Mouse (Mus musculus) lung, postnatal 14 days (tissue): ENCODE measurements around the gene Ush2a.

Source experiments
- DNase-seq: peaks from one replicate; pipeline ENCODE4 v3.0.0; 2021

The Ush2a gene

DNA sequence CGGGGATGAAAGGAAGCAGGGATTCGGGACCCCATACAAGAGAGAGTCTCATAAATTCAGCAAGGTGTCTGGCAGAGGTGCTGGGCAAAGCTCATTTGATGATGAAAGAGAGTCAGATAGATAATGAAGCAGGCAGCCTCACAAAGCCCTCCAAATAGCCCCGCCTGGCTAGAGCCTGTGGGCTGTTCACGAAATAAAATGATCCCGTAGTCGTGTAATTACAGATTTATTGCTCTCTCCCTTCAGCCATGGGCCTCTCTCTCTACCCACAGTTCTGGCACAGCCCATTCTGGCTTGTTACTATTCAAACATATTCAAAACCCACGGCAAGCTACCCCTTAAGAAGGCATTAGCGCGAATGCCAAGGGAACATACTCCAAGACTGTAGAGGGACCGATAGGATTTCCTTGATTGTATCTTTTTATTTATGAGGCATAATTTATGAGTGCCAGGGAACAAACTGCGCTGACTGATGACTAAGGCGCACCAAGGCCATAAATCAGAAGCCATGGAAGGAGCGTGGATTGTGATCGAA is 675.5 kb downstream of the Ush2a start:
- no peak for DNase-seq

- no peak for DNase-seq
Measured at GRCm38 (mm10) chr1:188945326-188945725, 683.5 kb downstream of the Ush2a start.

DNA sequence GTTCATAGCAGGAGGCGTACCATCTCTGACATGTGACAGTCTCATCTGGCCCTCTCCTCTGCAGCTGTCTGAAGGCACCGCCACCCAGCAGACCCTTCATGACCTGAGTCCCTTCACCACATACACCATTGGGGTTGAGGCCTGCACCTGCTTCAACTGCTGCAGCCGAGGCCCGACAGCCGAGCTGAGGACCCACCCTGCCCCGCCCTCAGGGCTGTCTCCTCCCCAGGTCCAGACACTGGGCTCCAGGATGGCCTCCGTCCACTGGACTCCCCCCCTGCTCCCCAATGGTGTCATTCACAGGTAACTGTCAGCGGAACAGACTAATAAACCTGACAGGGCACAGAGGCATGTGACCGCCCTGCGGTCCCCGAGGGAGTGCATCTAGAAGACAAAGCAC is 685.0 kb downstream of the Ush2a start:
- no peak for DNase-seq

DNA sequence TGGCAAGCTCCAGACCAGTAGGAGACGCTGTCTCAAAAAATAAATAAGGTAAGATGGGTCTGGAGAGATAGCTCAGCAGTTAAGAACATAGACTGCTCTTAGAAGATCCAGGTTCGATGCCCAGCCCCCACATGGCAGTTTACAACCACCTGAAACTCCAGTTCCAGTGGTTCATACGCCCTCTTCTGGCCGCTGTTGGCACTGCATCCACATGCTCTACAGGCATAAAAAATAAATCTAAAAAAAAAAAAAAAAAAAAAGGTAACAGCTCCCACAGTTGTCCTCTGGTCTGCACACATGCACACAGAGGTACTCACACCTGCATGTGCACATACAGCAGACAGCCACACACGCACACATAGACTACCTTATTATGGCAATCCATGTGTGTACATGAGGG is 686.0 kb downstream of the Ush2a start:
- DNase-seq, result peak; percentile 34

GRCm38 (mm10) chr1:188948276-188948675 is 686.5 kb downstream of the Ush2a start:
- DNase-seq, result peak; percentile 4

DNA sequence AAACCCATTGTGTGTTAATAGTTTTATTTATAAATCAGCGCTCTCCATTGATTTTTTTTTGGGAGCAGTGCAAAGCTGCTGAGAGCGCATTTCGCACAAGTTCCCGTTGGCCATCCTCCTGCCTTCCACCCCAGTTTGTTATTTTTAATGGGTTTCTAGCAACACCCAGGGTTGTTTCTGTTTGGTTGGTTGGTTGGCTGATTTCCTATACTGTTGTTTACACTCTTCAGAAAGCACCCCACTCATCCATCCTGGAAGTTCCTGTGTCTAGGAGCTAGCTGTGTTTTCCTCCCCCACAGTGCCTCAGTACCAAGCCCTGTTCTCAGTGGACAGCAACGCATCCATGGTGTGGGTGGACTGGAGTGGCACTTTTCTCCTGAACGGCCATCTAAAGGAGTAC is 689.3 kb downstream of the Ush2a start:
- no peak for DNase-seq

DNA sequence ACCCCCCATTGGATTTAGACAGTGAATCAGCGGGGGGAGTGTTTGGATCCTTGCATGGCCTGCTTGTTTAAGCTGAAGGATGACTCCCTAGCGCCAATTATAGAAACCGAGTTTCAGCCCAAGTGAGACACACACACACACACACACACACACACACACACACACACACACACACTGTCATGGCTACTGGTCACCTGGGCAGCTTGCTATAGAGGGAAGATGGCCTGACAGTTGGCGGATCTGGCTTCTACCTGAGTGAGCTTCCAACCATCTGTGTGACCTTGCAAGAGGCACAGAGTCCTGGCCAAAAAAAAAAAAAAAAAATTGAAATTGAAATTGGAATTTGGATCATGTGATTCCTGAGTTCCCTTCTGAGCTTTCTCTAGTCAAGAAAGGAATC is 690.7 kb downstream of the Ush2a start:
- DNase-seq, result no peak

- no peak for DNase-seq
Measured at GRCm38 (mm10) chr1:188973078-188973477, 711.3 kb downstream of the Ush2a start.

DNA sequence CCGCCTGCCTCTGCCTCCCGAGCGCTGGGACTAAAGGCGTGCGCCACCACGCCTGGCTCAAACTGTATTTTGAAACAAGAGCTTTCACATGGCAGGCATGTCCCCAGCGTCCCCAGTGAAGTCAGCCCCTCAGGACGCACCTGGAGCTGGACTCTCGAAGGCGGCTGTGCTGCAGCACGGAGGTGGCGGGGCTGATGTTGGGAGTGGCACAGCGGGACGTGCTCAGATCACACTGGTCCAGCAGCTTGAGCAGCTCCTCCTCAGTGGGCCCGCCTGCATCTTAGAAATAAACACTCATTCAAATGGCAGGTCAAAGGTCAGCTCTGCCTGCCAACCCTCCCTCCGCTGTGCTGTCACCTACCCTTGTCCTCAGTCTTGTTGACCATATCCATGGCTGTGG is 712.1 kb downstream of the Ush2a start:
- no peak for DNase-seq

GRCm38 (mm10) chr1:188980050-188980449 is 718.2 kb downstream of the Ush2a start:
- DNase-seq, result peak; percentile 64

GRCm38 (mm10) chr1:188993218-188993617 is 731.4 kb downstream of the Ush2a start:
- DNase-seq, result peak; percentile 57

GRCm38 (mm10) chr1:188997921-188998320 is 736.1 kb downstream of the Ush2a start:
- no peak for DNase-seq

- DNase-seq, result no peak
Measured at GRCm38 (mm10) chr1:188999981-189000380, 738.2 kb downstream of the Ush2a start.

- no peak for DNase-seq
Measured at GRCm38 (mm10) chr1:189001815-189002214, 740.0 kb downstream of the Ush2a start.

DNA sequence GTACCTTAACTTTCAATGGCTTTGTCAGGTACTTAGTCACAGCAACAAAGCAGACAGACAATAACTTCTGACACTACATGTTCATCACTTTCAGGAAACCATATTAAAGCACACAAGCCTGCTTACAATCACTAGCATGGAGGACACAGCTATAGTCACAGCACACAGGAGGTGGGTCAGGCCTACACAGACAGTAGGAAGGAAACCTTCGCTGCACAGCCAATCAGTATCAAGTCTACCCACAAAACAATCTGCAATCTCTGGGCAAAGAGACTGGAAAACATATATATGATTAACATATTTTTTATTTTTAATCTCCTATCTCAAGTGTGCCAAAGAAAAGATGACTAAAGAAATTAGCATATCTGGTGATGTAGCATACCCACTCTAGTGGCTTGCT is 743.0 kb downstream of the Ush2a start:
- no peak for DNase-seq

DNA sequence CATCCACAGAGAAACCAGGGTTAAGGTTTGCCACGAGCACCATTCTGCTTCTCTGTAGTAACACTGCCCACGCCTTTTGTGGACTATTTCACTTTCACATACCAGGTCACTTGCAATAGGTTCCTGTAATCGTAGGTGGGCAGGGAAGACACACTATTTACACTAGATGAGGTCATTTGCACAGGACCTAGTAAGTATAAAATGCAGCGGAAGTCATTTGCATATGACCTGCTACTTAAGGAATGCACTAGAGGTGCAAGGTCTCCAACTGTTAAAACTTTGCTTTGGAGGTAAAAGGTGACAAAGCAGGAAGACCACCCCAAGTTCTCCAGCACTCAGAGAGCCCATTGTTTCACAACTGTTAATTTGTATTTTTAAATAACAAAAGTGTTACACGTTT is 744.4 kb downstream of the Ush2a start:
- no peak for DNase-seq

DNA sequence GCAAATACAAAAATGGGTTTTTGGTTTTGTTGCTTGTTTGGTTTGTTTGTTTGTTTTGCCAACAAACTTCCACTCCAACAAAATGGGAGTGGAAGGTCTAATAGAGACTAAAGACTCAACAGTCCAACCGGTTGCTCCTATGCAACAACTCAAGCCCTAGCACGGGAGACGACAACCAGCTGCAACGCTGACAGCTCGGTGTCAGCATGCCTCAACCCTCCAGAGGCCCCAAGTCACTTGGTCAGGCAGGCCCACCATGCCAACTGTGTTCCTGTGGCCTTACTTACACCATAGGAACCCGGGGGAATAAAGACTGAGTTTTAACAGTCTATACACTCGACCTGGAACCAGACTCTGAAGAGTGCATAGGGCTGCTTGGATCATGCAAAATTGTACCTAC is 745.0 kb downstream of the Ush2a start:
- DNase-seq, result no peak

GRCm38 (mm10) chr1:189007239-189007979 is 745.6 kb downstream of the Ush2a start, which contains the start of gene Kctd3:
TSS of gene Kctd3 (minus strand) at chr1:189007841.
- DNase-seq, result peak; percentile 99

DNA sequence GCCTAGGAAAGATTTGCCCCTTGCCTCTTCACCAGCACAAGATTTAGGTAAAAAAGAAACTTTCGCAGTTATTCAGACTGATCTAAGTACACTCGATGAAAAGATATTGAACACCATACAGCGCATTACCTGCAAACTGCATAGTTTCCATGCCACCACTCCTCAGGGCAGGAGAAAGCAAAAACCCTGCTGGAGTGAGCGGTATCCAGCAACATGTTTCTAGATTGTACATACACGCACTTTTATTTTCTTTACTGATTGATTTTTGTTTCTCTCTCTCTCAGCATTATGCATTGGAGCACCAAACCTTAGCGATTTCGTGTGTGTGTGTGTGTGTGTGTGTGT is 746.1 kb downstream of the Ush2a start:
- DNase-seq, result no peak

- DNase-seq, result peak; percentile 28
Measured at GRCm38 (mm10) chr1:189010671-189011070, 748.8 kb downstream of the Ush2a start.

GRCm38 (mm10) chr1:189012846-189013586 is 751.2 kb downstream of the Ush2a start:
- peak; percentile 43 for DNase-seq

DNA sequence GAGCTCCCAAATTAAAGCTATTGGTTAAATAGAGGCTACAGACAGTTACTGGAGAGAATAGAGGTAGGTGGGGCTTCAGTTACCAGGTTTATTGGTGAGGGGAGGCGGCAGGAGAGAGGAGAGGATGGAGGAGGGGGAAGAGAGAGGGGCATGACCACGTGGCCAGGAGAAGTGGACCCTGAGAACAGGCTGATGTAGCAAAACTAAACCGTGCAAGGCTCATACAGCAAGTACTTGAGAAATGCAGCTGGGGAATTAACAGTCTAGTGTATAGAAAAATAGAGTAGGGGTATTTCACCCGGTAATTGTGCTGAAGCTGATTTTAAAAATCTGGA is 751.7 kb downstream of the Ush2a start:
- no peak for DNase-seq
